Mouse (Mus musculus): ENCODE results near the gene Adcy1.

DNA sequence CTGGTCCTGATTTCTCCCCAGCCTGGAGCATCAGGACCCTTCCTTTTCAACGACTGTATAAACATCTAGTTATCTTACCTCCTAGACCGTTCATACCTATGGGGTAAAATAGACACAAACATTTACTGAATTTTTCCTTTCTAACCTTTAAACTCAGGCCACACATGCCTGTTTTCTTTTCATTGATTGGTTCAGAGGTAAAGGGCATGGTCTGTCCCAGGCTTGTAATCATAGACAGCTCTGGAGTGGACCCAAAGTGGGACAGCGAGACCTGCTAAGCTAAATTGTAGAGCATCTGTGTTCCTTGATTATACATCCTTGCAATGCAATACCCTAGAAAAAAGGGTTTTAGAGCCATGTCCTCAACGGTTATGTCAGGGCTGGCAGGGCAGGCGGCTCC is 70.4 kb downstream of the Adcy1 start:
- TF ChIP-seq MXI1 (IDR thresholded peaks at IDR 0.05; ENCODE audit: low read depth, low read length) (no peak), POLR2A (IDR thresholded peaks at IDR 0.05; ENCODE audit: low read depth, low read length) (no peak), MAFK (IDR thresholded peaks at IDR 0.05; ENCODE audit: insufficient replicate concordance, low read length) (no peak), JUND (conservative IDR thresholded peaks at IDR 0.05; ENCODE audit: low read depth, low read length) (no peak), CTCF (conservative IDR thresholded peaks at IDR 0.05 in 1 of 2, IDR thresholded peaks at IDR 0.05 in 1 of 2; ENCODE audit: low read depth in 2 of 2, low read length in 2 of 2) (no peak), BHLHE40 (IDR thresholded peaks at IDR 0.05; ENCODE audit: low read depth, low read length) (no peak), IRF4 (IDR thresholded peaks at IDR 0.05; ENCODE audit: low read depth, low read length) (no peak), TCF12 (IDR thresholded peaks at IDR 0.05; ENCODE audit: low read depth, low read length) (no peak), CHD2 (IDR thresholded peaks at IDR 0.05; ENCODE audit: low read length) (no peak)
